ENCODE assay signal across 19 mouse cellular contexts in the genomic region with DNA sequence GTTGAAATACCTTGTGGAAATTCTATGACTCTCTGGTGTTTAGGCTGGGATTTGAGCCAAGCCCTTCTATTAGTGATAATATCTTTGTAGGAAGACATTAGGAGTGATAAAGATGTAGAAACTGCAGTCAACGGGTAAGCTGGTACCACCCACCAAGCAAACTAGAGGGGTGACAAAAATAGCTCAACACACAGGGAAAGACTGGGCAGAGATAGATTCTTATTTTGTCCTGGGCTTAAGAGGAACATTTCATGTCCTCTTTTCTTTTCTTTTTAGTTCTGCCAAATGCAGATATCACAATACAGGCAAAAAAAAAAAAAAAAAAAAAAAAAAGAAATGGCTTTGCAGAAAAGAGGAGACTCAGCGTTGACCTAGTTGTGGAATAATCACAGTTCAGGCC.
"Had no signal": no experiment of that assay in that cellular context is flagged by ENCODE, and none has a peak within 500 bp of the region (broad histone marks: within the 10 kb centered on the region; RNA-seq: fewer than 3 reads in every experiment).

No protein-coding gene starts in this region.

- H3K36me3 ChIP-seq: liver, embryonic 13.5 days; midbrain, embryonic 10.5 days; midbrain, embryonic 13.5 days; neural tube, embryonic 13.5 days; stomach, embryonic 15.5 days had no signal

- H3K4me2 ChIP-seq: liver, embryonic 13.5 days; midbrain, embryonic 13.5 days; neural tube, embryonic 13.5 days; stomach, embryonic 15.5 days had no signal

- H3K27ac ChIP-seq: liver, embryonic 13.5 days; midbrain, embryonic 10.5 days; midbrain, embryonic 13.5 days; neural tube, embryonic 13.5 days; stomach, embryonic 15.5 days had no signal

- H3K9ac ChIP-seq: liver, embryonic 13.5 days; midbrain, embryonic 13.5 days; neural tube, embryonic 13.5 days; stomach, embryonic 15.5 days had no signal

- H3K4me1 ChIP-seq: liver, embryonic 13.5 days; megakaryocyte, embryonic 14.5 days; midbrain, embryonic 10.5 days; midbrain, embryonic 13.5 days; neural tube, embryonic 13.5 days; stomach, embryonic 15.5 days had no signal

- DNase-seq: kidney, adult 2 months; kidney, postnatal 14 days; kidney, postnatal 4 days; liver, embryonic 13.5 days; lung, adult 2 months; lung, postnatal 36 days; right cerebral cortex, postnatal 14 days; spleen, adult 18-20 months; thymus, adult 18-20 months; thymus, postnatal 36 days had no signal

- H3K27me3 ChIP-seq: liver, embryonic 13.5 days; megakaryocyte, embryonic 14.5 days; midbrain, embryonic 13.5 days; neural tube, embryonic 13.5 days; stomach, embryonic 15.5 days had no signal

- ATAC-seq: intestine, postnatal 0 days; lung, postnatal 0 days; midbrain, embryonic 13.5 days; midbrain, embryonic 16.5 days had no signal

- H3K9me3 ChIP-seq: liver, embryonic 13.5 days; midbrain, embryonic 10.5 days; midbrain, embryonic 13.5 days; neural tube, embryonic 13.5 days; stomach, embryonic 15.5 days had no signal

- H3K4me3 ChIP-seq: liver, embryonic 13.5 days; megakaryocyte, embryonic 14.5 days; midbrain, embryonic 10.5 days; midbrain, embryonic 13.5 days; myocyte; neural tube, embryonic 13.5 days; stomach, embryonic 15.5 days had no signal
